In the genomic region with DNA sequence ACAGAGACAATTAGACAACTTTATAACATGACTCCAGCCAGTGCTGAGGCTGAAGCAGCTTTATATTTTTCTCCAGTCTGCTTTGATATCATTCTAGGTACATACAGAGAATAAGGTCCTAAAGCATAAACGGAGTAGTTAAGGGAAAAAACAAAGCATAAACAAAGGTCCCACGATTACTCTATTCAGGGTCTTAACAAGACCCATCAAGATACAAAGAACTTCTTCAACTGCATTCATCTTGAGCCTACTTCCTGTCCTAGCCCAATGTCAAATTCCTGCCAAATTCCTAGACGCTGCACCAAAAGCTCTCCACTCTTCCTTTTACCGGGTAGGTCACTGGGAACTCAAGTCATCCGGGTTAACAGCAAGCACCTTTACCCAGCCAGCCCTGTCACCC, we compare ENCODE assay signal across 25 mouse cellular contexts. TPM values are rescaled to one million over a fixed set of nuclear protein-coding genes. Genes with fewer than 3 reads are reported as not detected.
DNase-seq lines count a peak whose midpoint lies in the region; ATAC-seq and TF ChIP-seq lines count a peak whose summit lies in the region.
"Had no signal": no experiment of that assay in that cellular context is flagged by ENCODE, and none has a peak within 500 bp of the region (broad histone marks: within the 10 kb centered on the region; RNA-seq: fewer than 3 reads in every experiment).

No protein-coding gene starts in this region.

- no peaks in the 10 kb centered on the region for H3K9me3 ChIP-seq in E14TG2a.4 (ENCODE audit: low read length)
- H3K9me3 ChIP-seq in intestine, embryonic 15.5 days, result no peaks in the 10 kb centered on the region
- no peaks in the 10 kb centered on the region for H3K9me3 ChIP-seq in embryonic facial prominence, embryonic 10.5 days
- H3K9me3 ChIP-seq: embryonic facial prominence, embryonic 12.5 days; forebrain, embryonic 13.5 days; forebrain, embryonic 15.5 days; G1E had no signal

- peaks cover 81% of the 10 kb centered on the region for H3K4me1 ChIP-seq in E14TG2a.4 (replicated peaks; ENCODE audit: low read depth, low read length)
- peaks cover 13% of the 10 kb centered on the region; the same call in 1 of the 2 replicates for H3K4me1 ChIP-seq in intestine, embryonic 15.5 days (replicated peaks)
- H3K4me1 ChIP-seq in embryonic facial prominence, embryonic 10.5 days, result no peaks in the 10 kb centered on the region
- H3K4me1 ChIP-seq: embryonic facial prominence, embryonic 12.5 days; forebrain, embryonic 13.5 days; forebrain, embryonic 15.5 days had no signal

- no peaks in the 10 kb centered on the region for H3K27me3 ChIP-seq in E14TG2a.4 (ENCODE audit: insufficient read depth, low read length)
- H3K27me3 ChIP-seq in intestine, embryonic 15.5 days (replicated peaks), result no peaks in the 10 kb centered on the region
- H3K27me3 ChIP-seq in embryonic facial prominence, embryonic 10.5 days (replicated peaks; ENCODE audit: low read depth, poor library complexity, severe bottlenecking), result no peaks in the 10 kb centered on the region
- H3K27me3 ChIP-seq: CH12.LX; embryonic facial prominence, embryonic 12.5 days; forebrain, embryonic 13.5 days; forebrain, embryonic 15.5 days; Patski had no signal

- no peak for TF ChIP-seq CTCF in E14TG2a.4 (conservative IDR thresholded peaks at IDR 0.05; ENCODE audit: low read length)

- H3K27ac ChIP-seq in intestine, embryonic 15.5 days, result no peak overlapping the region
- H3K27ac ChIP-seq in embryonic facial prominence, embryonic 10.5 days (replicated peaks), result no peak overlapping the region
- H3K27ac ChIP-seq: embryonic facial prominence, embryonic 12.5 days; forebrain, embryonic 13.5 days; forebrain, embryonic 15.5 days had no signal

- ATAC-seq in intestine, embryonic 15.5 days, result no peak
- ATAC-seq: CD4-positive, CD25-positive, alpha-beta regulatory T cell, adult 4 months; forebrain, embryonic 13.5 days; forebrain, embryonic 15.5 days; forebrain, postnatal 0 days; Patski had no signal

- no peak overlapping the region for H3K9ac ChIP-seq in intestine, embryonic 15.5 days
- H3K9ac ChIP-seq: embryonic facial prominence, embryonic 12.5 days; forebrain, embryonic 13.5 days; forebrain, embryonic 15.5 days; forebrain, postnatal 0 days had no signal

- no peak overlapping the region for H3K4me2 ChIP-seq in intestine, embryonic 15.5 days (replicated peaks)
- H3K4me2 ChIP-seq: embryonic facial prominence, embryonic 12.5 days; forebrain, embryonic 13.5 days; forebrain, embryonic 15.5 days had no signal

- no peaks in the 10 kb centered on the region for H3K36me3 ChIP-seq in E14TG2a.4 (ENCODE audit: insufficient read depth, low read length)
- no peaks in the 10 kb centered on the region for H3K36me3 ChIP-seq in intestine, embryonic 15.5 days
- no peaks in the 10 kb centered on the region for H3K36me3 ChIP-seq in embryonic facial prominence, embryonic 10.5 days (replicated peaks)
- H3K36me3 ChIP-seq: embryonic facial prominence, embryonic 12.5 days; forebrain, embryonic 15.5 days; G1E had no signal

- intact Hi-C loops in left cerebral cortex, postnatal 36 days (cut with DNase I), result no loop called here

- WGBS in intestine, embryonic 15.5 days, result 75% methylated on average over 5 of the region's 5 CpGs
- WGBS in embryonic facial prominence, embryonic 10.5 days, result 79% methylated on average over 5 of the region's 5 CpGs

- DNase-seq in ES-CJ7 (ENCODE audit: low read depth, low spot score) (peak; percentile 95), R1 (ENCODE audit: low read depth, low spot score) (peak; percentile 97), ZHBTc4 (ENCODE audit: low read depth, low spot score) (peak; percentile 98)
- no peak for DNase-seq in left cerebral cortex, postnatal 36 days (ENCODE audit: low spot score in 2 of 2)
- DNase-seq in embryonic facial prominence, embryonic 10.5 days (ENCODE audit: low spot score), result no peak
- DNase-seq: adrenal gland, adult 8-10 months; adrenal gland, postnatal 14 days; adrenal gland, postnatal 36 days; B cell, adult 2 months; cerebellum, adult 11-12 months; cerebellum, adult 2 months; cerebellum, adult 9-10 months; cerebellum, postnatal 10 days; cerebellum, postnatal 25 days; embryo, embryonic 11 days; forebrain, postnatal 0 days had no signal

- peak overlapping the region; percentile 52 for H3K4me3 ChIP-seq in E14TG2a.4 (replicated peaks; ENCODE audit: low read length)
- no peak overlapping the region for H3K4me3 ChIP-seq in intestine, embryonic 15.5 days (replicated peaks)
- no peak overlapping the region for H3K4me3 ChIP-seq in embryonic facial prominence, embryonic 10.5 days
- H3K4me3 ChIP-seq: embryonic facial prominence, embryonic 12.5 days; forebrain, embryonic 13.5 days; forebrain, embryonic 15.5 days had no signal

RNA-seq across cellular contexts. Expression of a gene that starts 6.8 kb away (rescaled TPM):
- 25.1 and 25.5 TPM in 2 replicates for polyA plus RNA-seq in intestine, embryonic 15.5 days (2015; fragmentation: Nextera tagmentation; extraction: Ambion mirVana)
- 10 to 100 TPM; 37.6 to 44.2 TPM for total RNA-seq in left cerebral cortex, postnatal 36 days (2021)
- 13.2 and 14.4 TPM in 2 replicates for polyA plus RNA-seq in embryonic facial prominence, embryonic 10.5 days (2016; fragmentation: Nextera tagmentation; extraction: Ambion mirVana)

RNA-seq across cellular contexts. Expression of a gene that starts 32.4 kb away (rescaled TPM):
- polyA plus RNA-seq in intestine, embryonic 15.5 days (2015; fragmentation: Nextera tagmentation; extraction: Ambion mirVana), result 4.7 and 5.1 TPM in 2 replicates
- 10 to 100 TPM; 61.5 to 63.2 TPM for total RNA-seq in left cerebral cortex, postnatal 36 days (2021)
- 5.0 and 5.2 TPM in 2 replicates for polyA plus RNA-seq in embryonic facial prominence, embryonic 10.5 days (2016; fragmentation: Nextera tagmentation; extraction: Ambion mirVana)

Comparison
In these comparisons a context has a peak if more than half of its experiments do, and no peak if none do; other contexts are left out.
1. DNase-seq: peak in ES-CJ7 (single experiment), R1 (single experiment) and ZHBTc4 (single experiment); none in left cerebral cortex, postnatal 36 days (0 of 2) and embryonic facial prominence, embryonic 10.5 days (single experiment).